Mouse (Mus musculus): ENCODE data around the gene Vmn2r124. TPM values are rescaled to one million over a fixed set of nuclear protein-coding genes. Genes with fewer than 3 reads are reported as not detected.
"Not testable (repeated sequence)": the region's sequence is repeated elsewhere in the genome, so short reads cannot be mapped to it uniquely, and the experiment has no call there.

The Vmn2r124 gene
- not detected in 2 replicates for total RNA-seq (2017)

DNA sequence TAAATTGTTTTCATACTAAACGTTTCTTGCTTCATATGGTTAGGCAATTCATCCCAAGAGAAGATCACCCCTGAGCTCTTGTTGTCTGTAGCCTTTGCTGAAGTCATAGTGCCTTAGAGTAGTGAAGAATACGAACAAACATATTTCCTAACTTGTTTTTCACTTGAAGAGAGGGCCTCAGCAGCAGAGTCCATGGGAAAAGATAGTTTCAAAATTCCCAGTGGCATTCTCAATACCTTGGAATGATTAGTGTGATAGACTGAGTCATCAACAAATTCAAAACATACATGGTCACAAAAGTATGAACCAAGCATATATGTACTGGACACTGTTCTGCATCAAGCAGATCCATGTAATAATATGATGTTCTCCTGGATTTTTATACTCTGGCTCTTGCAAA lies at the start of gene Vmn2r124:
Gene Vmn2r124, plus strand, starts transcription at position 301 of the 400 bp plus-strand sequence.
- no peak for ATAC-seq (replicated peaks; ENCODE audit: low read depth, poor library complexity, severe bottlenecking)

- no peak for ATAC-seq (replicated peaks; ENCODE audit: low read depth, poor library complexity, severe bottlenecking)
Measured at GRCm38 (mm10) chr17:18004752-18005151, 44.5 kb upstream of the Vmn2r124 start.

DNA sequence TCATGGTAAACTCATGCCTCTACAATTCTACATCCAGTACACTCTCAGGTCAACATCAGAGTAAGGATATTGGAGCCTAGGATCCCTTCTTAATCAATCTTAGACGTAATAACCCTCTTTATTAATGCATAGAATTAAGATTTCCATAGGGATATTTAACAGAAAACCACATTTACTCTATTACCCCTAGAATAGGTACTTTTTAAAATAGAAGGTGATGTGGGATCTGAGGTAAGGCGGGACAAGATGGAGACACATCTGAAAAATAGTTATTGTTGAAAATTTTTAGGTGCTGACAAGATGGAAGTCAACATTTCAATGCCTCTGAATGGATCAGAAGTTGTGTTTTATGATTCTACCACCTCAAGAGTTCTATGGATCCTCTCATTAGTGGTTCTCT lies 27.8 kb upstream of the Vmn2r124 start, which contains the start of gene Fpr-rs4:
Gene Fpr-rs4, plus strand, starts transcription at position 301 of the 400 bp plus-strand sequence.
- ATAC-seq (replicated peaks; ENCODE audit: low read depth, poor library complexity, severe bottlenecking), result no peak

GRCm38 (mm10) chr17:18084716-18085115 lies 35.5 kb downstream of the Vmn2r124 start, which contains the start of gene Vmn2r91:
TSS of gene Vmn2r91 (plus strand) at chr17:18085016.
- ATAC-seq (replicated peaks; ENCODE audit: low read depth, poor library complexity, severe bottlenecking), result not testable (repeated sequence)

GRCm38 (mm10) chr17:18095626-18096025 lies 46.4 kb downstream of the Vmn2r124 start:
- ATAC-seq (replicated peaks; ENCODE audit: low read depth, poor library complexity, severe bottlenecking), result not testable (repeated sequence)

GRCm38 (mm10) chr17:18102265-18102664 lies 53.0 kb downstream of the Vmn2r124 start:
- ATAC-seq (replicated peaks; ENCODE audit: low read depth, poor library complexity, severe bottlenecking), result not testable (repeated sequence)

Other genes with a start within 250 kb of the Vmn2r124 start
- gene Spaca6, start 222.3 kb upstream of the Vmn2r124 start, total RNA-seq (2017), result 0.19 and 0.87 TPM in 2 replicates
- gene Has1, start 194.2 kb upstream of the Vmn2r124 start, total RNA-seq (2017), result not detected in 2 replicates
- 0.69 TPM in 1 of 2 replicates, not detected in the other for gene Fpr1, start 165.5 kb upstream of the Vmn2r124 start, total RNA-seq (2017)
- 0.50 and 1.6 TPM in 2 replicates for gene Fpr2, start 161.6 kb upstream of the Vmn2r124 start, total RNA-seq (2017)
- not detected in 2 replicates for gene Fpr3, start 161.6 kb upstream of the Vmn2r124 start, total RNA-seq (2017)
- not detected in 2 replicates for gene Fpr-rs4, start 27.7 kb upstream of the Vmn2r124 start, total RNA-seq (2017)
- not detected in 2 replicates for gene Vmn2r91, start 35.6 kb downstream of the Vmn2r124 start, total RNA-seq (2017)
- not detected in 2 replicates for gene Vmn2r92, start 102.5 kb downstream of the Vmn2r124 start, total RNA-seq (2017)
- gene Vmn2r94, start 228.3 kb downstream of the Vmn2r124 start, total RNA-seq (2017), result not detected in 2 replicates
- not detected in 2 replicates for gene Vmn2r93, start 248.7 kb downstream of the Vmn2r124 start, total RNA-seq (2017)

All from common myeloid progenitor, adult 5-6 weeks (primary cell).